Mouse (Mus musculus) adrenal gland, postnatal 14 days (tissue): ENCODE results near the gene Lrrc26. TPM values are rescaled to one million over a fixed set of nuclear protein-coding genes. Genes with fewer than 3 reads are reported as not detected.

Experiments used
- DNase-seq: peaks from one replicate; pipeline ENCODE4 v3.0.0; 2021; ENCODE audit warnings: mixed read lengths
- total RNA-seq: library from RNA; stranded (reverse); gene quantifications from 2 replicates; pipeline ENCODE4 v1.2.3, GENCODE M21; 2021

Lrrc26 gene
- total RNA-seq, 1 experiment from 2014 or later: not detected

DNA sequence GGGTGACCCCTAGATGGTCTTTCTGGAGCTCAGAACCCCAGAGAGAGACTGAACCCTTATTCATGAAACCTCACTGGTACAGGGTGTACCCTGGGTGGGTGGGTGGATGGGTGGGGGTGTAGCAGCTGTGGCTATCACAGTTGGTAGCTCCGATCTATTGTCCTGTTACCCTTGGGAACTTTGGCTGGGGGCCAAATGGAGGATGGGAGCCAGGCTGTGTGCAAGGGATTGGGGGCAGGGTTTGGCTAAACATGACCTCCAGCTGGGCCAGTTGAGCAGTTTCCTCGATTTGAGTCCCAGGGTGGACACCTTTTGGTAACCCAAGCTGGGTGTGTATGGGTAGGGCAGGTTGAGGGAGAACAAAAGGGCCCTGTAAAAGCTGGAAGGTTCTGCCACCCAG lies 23.0 kb upstream of the Lrrc26 start:
- DNase-seq: peak; percentile 67

DNA sequence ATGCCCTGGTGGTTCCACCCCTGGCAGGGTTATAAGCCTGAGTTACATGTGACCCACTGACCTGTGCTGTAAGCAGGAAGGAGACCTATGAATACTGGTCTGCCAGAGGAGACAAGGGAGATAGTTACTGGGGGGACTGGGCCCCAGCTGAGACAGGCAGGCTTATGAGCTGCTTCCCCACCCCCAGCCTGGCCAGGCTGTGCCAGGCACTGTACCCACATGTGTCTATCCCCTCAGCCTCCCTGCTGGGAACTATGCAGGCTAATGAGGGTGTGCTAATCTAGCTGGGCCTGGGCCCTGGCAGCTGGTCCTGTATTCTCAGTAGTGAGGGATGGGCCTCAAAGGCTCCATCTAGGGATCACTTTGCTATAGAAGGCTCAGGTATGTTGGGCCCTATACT lies 22.5 kb upstream of the Lrrc26 start:
- DNase-seq: no peak

DNA sequence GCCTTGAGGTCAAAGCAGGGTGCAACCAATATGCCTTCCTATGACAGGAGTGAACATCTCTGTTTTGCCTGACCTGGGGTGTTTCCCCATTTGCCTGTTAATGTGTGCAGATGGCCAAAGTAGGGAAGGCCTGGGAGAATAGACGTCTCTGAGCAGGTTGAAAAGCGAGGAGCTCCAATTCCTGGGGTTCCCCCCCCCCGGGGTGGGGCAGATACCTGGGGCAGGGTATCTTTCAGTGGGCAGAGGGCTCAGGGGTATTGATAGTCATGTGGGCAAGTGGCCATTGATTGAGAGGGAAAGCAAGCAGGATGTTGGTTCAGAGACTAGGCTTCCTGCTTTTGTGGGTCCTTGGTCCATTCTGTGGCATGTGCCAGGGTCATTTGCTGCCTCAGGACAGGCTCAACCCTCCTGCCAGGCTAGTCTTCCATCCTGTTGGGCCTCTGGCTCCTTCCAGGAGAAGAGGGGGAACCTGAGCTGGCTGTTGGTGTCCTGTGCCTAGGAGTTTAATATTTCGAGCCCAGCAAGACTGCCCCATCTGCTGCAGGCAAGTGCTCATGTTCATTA lies 21.9 kb upstream of the Lrrc26 start:
- DNase-seq: no peak

DNA sequence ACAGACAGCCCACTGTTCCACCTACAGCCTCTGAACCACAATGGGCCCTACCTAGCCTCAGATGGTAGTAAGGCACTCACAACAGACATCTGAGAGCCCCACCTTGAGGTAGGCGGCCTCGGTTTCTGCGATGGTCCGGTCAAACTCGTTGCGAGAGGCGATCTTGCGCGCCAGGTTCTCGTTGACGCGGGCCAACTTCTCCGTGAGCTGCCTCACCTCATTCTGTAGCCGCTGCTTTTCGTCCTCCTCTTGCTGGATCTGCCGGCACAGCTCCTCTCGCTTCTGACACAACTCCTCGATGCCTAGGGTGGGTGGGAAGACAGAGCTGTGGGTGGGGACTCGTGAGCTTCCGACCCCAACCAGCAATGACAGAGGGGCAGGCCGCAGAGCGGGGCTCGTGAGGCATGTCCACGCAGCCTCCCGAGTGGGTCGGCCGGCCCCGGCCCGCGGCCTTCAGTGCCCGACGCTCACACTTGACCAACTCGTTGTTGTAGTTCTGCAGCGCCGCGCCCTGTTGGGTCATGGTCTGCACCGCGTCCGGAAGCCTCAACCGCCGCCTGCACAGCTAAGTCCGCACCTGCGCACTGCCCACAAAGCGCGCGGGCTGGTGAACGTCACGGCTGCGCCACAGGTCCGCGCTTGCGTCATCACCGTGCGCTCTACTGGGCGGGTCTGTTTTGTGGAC lies 17.7 kb upstream of the Lrrc26 start, which contains the start of the genes Ssna1 and Anapc2:
TSS of gene Ssna1 (minus strand) at position 612 of the 685 bp plus-strand sequence.
TSS of gene Anapc2 (plus strand) at position 652 of the 685 bp plus-strand sequence.
- peak; percentile 99 for DNase-seq

DNA sequence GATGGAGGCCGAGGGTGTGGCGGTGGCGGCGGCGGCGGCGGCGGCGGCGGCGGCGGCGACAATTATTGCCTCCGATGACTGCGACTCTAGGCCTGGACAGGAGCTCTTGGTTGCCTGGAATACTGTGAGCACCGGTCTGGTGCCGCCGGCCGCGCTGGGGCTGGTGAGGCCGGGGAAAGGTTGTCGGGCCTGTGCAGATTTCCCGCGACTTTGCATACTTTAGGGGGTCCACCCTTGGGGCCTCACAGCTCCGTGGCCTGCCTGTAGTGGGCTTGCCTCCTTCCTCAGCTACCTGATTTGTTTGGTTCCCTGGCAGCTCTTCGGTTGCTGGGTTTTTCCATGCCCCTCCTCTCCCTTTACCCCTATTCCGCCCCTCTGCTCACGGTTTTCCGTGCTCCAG lies 17.2 kb upstream of the Lrrc26 start:
- DNase-seq: no peak

DNA sequence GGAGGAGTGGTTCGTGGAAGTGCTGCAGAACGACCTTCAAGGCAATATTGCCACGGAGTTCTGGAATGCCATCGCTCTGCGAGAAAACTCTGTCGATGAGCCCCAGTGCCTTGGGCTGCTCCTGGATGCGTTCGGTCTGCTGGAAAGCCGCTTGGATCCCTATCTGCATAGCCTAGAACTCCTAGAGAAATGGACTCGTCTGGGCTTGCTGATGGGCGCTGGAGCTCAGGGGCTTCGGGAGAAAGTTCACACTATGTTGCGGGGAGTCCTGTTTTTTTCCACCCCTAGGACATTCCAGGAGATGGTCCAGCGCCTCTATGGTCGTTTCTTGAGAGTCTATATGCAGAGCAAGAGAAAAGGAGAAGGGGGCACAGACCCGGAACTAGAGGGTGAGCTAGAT lies 16.7 kb upstream of the Lrrc26 start:
- DNase-seq: no peak

DNA sequence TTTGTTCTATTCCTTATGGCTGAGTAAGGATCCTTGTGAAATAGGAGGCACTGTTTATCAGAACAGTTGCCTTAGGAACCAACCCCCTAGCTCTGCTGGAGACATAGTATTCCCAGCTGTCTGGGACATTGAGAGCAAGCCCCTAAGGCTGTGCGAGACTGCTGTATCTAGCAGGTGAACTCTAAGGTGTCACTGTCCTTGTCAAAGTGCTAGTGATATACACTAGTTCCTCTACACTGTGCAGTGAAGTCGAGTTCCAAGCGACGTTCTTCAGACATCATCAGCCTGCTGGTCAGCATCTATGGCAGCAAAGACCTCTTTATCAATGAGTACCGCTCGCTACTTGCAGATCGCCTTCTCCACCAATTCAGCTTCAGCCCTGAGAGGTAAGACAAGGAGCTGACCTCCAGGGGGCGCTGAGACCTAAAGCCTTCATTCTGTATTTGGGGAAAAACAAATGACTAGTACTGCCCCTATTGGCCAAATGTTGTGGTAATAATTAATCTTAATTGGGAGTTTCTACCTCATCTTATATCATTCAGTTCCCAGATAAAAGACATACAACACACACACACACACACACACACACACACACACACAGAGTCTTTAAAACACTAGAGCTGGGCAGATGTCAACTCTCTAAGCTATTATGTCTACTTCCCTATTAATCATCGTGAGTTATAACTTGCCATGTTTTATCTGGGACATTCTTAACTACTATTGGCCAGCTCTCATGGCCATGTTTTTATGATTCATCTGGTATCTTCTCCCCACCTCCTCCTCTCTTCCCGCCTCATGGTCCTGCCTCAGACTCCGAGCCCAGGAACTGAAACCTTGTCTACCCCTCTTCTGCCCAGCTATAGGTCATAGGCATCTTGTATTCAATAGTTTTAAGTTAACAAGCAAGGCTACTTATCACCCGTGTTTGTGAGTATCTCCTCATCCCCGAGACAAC lies 10.5 kb upstream of the Lrrc26 start:
- peak; percentile 90 for DNase-seq

DNA sequence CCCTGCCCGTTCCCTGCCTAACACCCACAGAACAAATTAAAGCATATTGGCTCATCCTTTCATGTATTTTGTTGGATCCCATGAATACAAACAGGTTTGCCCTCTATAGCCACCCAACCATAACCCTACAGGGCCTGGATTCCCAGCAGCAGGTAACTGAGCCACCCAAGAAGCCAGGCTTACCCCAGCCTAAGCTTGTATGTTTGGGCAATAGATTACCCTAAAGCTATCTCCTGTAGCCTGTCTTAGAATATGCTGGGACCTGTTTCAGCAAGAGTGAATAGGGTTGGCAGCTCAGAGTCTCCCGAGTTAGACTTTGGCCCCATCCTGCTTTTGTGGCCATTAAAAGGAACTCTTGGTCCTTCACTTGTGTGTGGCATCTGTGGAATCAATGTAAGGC lies 4.2 kb upstream of the Lrrc26 start:
- no peak for DNase-seq

DNA sequence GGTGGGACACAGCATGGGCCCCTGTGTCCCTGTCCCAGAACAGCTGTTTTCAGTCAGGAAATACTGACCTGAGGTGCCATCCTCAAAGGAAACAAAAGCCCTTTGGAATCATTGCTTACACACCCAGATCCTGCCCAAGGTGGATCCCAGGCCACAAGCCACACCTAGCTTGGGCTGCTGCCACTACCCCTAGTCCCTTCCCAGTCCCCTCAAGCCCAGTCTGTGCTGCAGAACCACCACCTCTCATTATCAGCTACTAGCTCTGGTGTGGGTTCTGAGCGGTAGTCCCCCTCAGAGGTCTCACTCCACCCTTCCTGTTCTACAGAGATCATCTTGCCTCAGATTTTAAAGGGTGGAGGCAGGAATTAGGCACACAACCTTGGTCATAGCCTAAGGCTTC lies 3.4 kb upstream of the Lrrc26 start:
- no peak for DNase-seq

DNA sequence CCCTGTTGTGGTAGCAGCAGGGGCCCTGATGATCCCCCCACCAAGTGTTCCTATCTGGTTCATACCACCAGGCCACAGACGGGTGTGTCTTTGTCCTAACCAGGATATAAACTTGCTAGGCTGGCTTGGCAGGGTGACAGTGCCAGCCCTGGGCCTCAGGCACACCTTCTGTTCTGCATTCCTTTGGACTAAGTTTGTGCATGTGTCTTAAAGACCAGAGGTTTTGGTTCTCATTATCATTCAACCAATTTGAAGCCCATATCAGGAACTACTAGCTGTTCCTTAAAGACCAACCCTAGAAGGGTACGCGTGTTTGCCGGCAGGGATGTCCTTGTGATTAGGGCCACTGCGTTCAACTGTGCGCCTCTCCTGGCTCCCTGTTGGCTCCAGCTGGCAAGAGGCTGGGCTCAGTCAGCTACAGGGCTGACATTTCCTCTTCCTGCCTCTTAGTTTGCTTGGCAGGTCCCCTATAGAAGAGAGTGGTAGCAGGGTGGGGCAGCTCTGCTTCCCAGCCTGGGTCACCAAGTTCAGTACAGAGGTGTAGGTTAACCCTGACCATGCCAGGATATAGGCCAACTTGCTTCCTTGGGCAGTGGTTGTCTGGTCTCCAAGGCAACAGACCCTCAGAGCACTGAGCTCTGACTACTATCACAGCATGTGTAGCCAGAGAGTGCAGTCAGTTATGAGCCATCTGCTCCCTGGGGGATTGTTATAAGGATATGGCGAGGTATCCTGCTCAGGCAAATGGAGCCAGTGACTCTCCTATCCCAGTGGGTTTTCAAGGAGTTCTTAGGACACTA lies 2.7 kb upstream of the Lrrc26 start:
- DNase-seq: no peak

DNA sequence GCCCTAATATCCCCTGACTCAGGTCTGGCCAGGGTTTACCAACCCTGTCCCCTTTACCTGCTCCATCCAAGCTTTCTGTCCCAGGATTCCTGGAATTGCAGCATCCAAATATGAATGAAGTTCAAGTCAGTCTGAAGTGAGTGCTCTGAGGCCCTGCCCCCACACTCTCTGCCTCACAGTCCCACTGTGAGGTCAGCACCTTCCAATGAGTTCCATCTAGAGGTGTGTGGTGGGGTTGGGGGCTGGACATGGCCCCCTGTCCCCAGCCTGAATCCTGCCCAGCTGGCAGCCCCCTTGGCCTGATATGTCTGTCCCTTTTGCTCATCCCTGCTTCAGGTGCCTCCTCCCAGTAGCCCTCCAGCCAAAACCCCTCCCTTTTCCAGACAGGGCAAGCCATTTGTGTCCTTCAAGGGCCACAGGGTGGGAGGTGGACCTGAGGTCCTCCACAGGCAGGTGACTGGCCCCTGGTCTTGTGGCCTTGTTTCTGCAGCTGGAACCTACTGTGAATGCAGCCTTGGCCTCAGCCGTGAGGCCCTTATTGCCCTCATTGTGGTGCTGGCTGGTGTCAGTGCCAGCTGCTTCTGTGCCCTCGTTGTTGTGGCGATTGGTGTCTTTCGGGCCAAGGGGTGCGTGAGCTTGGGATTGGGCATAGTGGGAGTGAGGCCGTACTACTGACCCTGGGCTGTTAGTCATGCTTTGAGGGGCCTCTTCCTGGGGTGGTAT lies 1.6 kb upstream of the Lrrc26 start, which contains the start of gene Tmem210:
TSS of gene Tmem210 (plus strand) at position 219 of the 723 bp plus-strand sequence.
- DNase-seq: no peak

DNA sequence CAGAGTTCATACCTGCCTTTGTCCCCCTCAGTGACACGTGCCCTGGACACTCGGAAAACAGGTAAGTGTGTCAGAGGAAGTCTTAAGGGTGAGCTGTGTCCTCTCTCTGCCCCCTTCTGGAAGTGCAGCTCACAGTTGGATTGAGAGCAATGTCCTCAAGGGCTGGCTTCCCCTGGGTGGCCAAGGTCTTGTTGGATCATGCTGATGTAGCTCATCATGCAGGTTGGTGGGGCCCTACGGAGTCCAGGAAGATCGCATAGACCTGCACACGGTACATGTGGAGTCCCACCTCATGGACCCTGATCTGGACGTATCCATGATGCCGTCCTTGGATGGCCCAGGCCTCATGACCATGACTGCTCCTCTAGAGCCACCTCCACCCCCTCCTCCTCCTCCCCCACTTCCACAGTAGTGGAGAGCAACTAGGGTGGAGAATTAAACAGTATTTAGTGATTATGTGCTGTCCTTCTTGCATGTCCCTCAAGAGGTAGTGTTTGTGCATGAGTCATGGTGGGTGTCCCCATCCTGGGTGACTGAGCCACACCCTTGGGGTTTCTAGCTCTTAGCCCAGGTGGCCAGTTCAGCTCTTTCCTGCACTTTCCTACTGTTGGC lies 875 bp upstream of the Lrrc26 start:
- DNase-seq: no peak

DNA sequence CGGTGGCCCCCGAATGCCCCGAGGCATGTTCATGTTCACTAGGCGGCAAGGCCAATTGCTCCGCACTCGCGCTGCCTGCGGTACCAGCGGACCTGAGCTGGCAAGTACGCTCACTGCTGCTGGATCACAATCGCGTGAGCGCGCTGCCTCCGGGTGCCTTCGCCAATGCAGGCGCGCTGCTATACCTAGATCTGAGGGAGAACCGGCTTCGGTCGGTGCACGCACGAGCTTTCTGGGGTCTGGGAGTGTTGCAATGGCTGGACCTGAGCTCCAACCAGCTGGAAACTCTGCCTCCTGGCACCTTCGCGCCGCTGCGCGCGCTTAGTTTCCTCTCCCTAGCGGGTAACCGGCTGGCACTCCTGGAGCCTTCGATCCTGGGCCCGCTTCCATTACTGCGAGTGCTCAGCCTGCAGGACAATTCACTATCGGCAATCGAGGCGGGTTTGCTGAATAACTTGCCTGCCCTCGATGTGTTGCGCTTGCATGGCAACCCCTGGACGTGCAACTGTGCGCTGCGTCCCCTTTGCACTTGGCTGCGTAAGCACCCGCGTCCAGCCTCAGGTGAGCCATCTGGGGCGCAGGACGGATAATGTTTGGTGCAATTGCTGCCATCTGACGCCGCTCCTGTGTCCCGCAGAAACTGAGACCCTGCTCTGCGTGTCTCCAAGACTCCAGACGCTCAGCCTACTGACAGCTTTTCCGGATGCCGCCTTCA lies 543 bp downstream of the Lrrc26 start:
- peak; percentile 53 for DNase-seq

DNA sequence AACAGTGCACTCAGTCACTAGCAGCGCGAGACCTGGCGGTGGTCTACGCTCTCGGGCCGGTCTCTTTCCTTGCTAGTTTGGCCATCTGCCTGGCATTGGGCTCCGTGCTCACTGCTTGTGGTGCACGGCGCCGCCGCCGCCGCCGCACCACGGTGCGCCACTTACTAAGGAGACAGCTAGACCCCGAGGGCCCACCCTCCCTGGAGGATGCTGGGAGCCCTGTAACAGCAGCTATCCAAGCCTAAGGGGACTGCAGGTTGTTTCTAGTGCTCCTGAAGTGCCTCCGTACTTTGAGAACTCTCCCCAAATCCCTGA lies 1.1 kb downstream of the Lrrc26 start:
- peak; percentile 36 for DNase-seq

DNA sequence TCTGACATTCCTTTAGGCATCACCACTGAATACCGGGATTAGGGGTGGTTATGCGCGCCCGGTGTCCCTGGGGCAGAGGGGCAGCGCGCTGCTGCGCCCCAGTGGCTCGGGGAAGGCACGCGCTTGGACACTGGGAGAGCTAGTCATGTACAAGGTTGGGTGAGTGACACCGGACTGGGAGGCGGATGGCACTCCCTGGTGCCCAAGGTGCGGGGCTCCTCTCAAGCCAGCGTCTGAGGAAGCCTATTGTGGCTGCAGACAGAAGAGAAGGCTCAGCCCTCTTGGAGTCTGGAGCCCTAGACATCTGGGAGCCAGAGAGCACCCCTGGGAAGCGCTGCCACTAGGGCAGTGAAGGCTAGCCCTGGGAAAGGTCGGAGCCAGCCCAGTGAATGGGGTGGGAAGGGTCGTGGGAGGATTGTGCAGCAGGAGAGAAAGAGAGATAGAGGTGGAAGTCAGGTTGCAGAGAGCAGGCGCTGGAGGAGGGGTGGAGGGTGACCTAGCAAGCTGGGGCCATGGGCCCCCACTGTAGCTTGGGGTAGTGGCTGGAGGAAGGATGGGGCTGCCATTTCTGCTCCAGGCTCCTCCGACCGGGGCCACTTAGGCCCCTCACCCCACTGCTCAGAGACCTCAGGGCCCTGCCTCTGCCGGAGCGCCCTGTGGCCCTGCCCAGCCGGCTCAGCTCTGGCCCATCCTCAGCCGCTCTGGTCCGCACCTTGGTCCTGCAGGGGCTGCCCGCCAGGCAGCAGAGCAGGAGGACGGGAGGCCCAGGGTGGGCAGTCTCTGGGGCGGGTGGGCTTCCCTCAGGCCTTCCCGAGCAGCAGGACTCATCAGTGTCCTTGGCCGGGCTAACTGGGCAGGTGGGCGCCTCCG lies 1.7 kb downstream of the Lrrc26 start:
- DNase-seq: peak; percentile 28

DNA sequence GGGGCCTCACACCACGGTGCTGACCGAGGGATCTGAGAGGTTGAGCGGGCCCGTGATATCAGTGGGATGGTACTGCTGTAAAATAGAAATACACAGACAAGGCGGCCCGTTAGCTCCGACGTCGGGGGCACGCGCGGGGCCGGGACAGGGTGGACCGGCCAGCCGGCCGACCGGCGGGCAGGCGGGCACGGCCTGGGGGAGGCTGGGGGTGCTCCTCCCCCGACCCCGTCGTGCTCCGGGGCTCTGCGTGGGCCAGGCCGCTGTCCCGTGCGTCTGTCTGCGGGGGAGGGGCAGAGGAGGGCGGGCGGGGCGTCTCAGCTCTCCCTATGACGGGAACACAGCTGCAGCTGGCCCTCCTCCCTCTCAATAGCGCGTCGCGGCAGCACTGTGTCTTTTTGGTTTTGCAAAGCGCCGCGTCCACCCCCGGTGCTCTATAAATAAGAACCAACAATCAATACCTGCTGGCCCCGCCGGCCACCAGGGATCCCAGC lies 2.4 kb downstream of the Lrrc26 start:
- DNase-seq: no peak

DNA sequence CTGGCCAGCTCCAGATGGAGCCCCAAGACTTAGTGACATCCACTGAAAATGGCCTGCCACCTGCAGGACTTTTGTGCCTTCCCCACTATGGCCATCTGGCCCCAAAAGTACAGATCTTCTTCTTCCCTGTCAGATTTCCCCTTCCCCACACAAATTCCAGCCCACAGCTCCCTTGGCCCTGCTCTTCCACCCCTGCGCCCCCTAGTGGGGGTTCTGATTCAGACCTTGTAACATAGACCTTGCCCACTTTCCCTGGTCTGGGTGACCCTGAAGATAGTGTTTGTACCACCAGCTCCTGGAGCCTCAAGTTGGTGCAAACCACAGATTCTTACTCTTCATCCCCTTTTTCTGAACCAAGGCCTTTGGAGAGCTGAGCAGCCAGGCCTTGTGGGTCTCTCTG lies 3.1 kb downstream of the Lrrc26 start:
- DNase-seq: peak; percentile 88

DNA sequence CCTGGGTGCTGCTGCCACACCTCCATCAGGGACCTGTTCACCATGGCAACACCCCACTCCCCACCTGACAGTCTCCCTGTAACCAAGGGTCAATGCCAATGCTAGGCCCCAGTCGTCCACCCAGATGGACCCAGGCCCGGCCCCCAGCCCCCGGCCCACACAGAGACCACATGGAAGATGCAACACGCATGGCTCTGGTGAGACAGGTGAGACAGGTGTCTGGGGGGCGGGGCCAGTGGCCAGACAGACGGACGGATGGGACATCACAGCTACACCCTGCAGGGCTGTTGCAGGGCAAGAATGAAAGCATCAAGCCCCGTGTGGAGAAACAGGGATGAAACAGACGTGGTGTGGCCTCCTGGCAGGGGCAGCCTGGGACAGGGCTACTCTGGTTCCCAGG lies 4.0 kb downstream of the Lrrc26 start:
- no peak for DNase-seq

DNA sequence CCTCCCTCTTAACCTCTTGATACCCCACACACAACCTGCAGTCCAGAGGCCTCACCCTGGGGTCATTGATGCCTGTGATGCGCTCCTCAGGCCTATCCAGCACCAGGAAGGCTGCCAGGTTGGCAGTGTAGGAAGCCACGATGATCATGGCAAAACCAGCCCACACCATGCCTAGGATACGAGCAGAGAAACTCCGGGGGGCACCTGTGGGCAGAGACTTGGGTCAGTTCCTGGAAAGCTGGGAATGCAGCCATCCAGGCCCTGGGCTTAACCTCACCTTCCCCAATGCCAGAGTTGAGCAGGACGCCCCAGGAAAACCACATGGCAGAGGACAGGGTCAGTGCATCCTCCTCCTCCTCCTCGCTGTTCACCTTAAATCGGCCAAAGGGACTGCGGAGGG lies 7.4 kb downstream of the Lrrc26 start:
- no peak for DNase-seq
